Mouse (Mus musculus) ES-E14 (cell line): ENCODE measurements around the gene Cbr4. TPM values are rescaled to one million over a fixed set of nuclear protein-coding genes. Genes with fewer than 3 reads are reported as not detected.
A peak's percentile ranks its signal among the peaks of the same experiment; 100 is the strongest.

ENCODE experiments used
- DNase-seq: peaks from one replicate; pipeline ENCODE4 v3.0.0-alpha.2; 2013; ENCODE audit warnings: low read depth, low spot score
- H3K27ac ChIP-seq: 2 replicates; pipeline ENCODE4 v1.5.1; 2012; ENCODE audit warnings: low read depth, mild to moderate bottlenecking, low read length, moderate library complexity, mixed read lengths; ENCODE audit not compliant: poor library complexity, insufficient read depth, severe bottlenecking
- H3K36me3 ChIP-seq: 2 replicates; pipeline ENCODE4 v1.6.1; 2012; ENCODE audit warnings: mild to moderate bottlenecking, low read length, moderate library complexity, mixed read lengths; ENCODE audit not compliant: control insufficient read depth, poor library complexity, insufficient read depth, severe bottlenecking
- H3K4me1 ChIP-seq, 2 experiments: fragments of 150-350 bp in 1 of 2; sonication (generic) in 1 of 2; 2 replicates each; pipeline ENCODE4 v1.6.1; 2012; ENCODE audit warnings: low read length in 2 of 2, mild to moderate bottlenecking in 1 of 2, mixed read lengths in 1 of 2; ENCODE audit not compliant: control insufficient read depth in 2 of 2, insufficient read depth in 2 of 2, poor library complexity in 1 of 2
- H3K4me3 ChIP-seq, 2 experiments: fragments of 150-350 bp in 1 of 2; sonication (generic) in 1 of 2; 2 replicates each; pipeline ENCODE4 v1.5.1; 2012; ENCODE audit warnings: low read length in 2 of 2, low read depth in 1 of 2, mild to moderate bottlenecking in 1 of 2, mixed read lengths in 1 of 2; ENCODE audit not compliant: insufficient read depth in 1 of 2, poor library complexity in 1 of 2, severe bottlenecking in 1 of 2
- H3K9ac ChIP-seq: 2 replicates; pipeline ENCODE4 v1.6.1; 2012; ENCODE audit warnings: low read depth, mild to moderate bottlenecking, low read length, mixed read lengths; ENCODE audit not compliant: poor library complexity, insufficient read depth, severe bottlenecking
- H3K9me3 ChIP-seq: fragments of 150-350 bp; sonication (generic); 2 replicates; pipeline ENCODE4 v1.6.1; 2012; ENCODE audit warnings: low read depth, mild to moderate bottlenecking, low read length; ENCODE audit not compliant: control insufficient read depth, insufficient read depth
- CHD2 ChIP-seq: IDR thresholded peaks from 2 replicates; pipeline ENCODE4 v1.6.1; 2014; ENCODE audit warnings: mild to moderate bottlenecking, low read depth, low read length, inconsistent platforms
- HCFC1 ChIP-seq: IDR thresholded peaks from 2 replicates; pipeline ENCODE4 v1.6.1; 2012; ENCODE audit warnings: low read length, inconsistent platforms, borderline replicate concordance; ENCODE audit not compliant: insufficient read depth
- MAFK ChIP-seq: IDR thresholded peaks from 2 replicates; pipeline ENCODE4 v1.6.1; 2014; ENCODE audit warnings: mild to moderate bottlenecking, low read depth, low read length, inconsistent platforms; ENCODE audit not compliant: insufficient read depth
- ZC3H11A ChIP-seq: IDR thresholded peaks from 2 replicates; pipeline ENCODE4 v1.6.1; 2012; ENCODE audit warnings: low read depth, mild to moderate bottlenecking, inconsistent platforms, low read length, borderline replicate concordance
- ZNF384 ChIP-seq: IDR thresholded peaks from 2 replicates; pipeline ENCODE4 v1.6.1; 2012; ENCODE audit warnings: low read depth, low read length, inconsistent platforms
- in situ Hi-C, 2 experiments: fragments of 600-800 bp; cut with MboI; formaldehyde crosslinking; loops; one replicate each; pipeline ENCODE4 v1.15.1; 2025; ENCODE audit warnings: low sequenced_read_pairs in 2 of 2, inconsistent platforms in 1 of 2; ENCODE audit not compliant: unreplicated experiment in 2 of 2
- total RNA-seq: library from RNA; depleted of rRNA; stranded (reverse); fragments of 300-350 nt; gene quantifications from 2 replicates; pipeline ENCODE4 v1.2.3, GENCODE M21; 2012

Cbr4 gene
- total RNA-seq, 1 experiment: 17.5 TPM

DNA sequence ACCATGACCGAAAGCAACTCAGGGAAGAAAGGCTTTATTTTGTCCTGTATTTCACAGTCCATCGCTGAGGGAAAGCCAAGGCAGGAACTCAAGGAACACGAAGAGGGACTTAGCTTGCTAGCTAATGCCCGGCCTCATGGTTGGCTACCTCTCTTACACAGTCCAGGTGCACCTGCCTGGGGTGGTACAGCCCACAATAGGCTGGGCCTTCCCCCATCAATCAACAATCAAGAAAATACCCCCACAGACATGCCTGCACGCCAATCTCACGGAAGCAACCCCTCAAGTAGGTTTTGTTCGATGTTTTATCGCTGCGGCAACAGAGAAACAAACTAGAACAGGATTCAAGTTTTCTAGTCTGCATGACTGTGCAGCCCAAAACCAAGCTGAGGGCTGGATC is 11.4 kb upstream of the Cbr4 start:
- H3K4me3 ChIP-seq: no peak overlapping the region
- no peak for DNase-seq
- no peaks in the 10 kb centered on the region for H3K36me3 ChIP-seq
- H3K4me1 ChIP-seq: peaks cover 0 to 2% of the 10 kb centered on the region in 2 experiments; a peak in 1 of 4 replicates
- in situ Hi-C loops: loop anchor here in 1 of 2 experiments (25.0 kb wide), 1 partner anchor 964 kb away; the partner anchor contains the start of genes Aadat and Gm10283
- no peak for TF ChIP-seq ZNF384
- no peak for TF ChIP-seq CHD2
- TF ChIP-seq ZC3H11A: no peak
- no peak for TF ChIP-seq MAFK
- TF ChIP-seq HCFC1: no peak
- no peak overlapping the region for H3K9ac ChIP-seq
- H3K9me3 ChIP-seq: no peaks in the 10 kb centered on the region
- no peak overlapping the region for H3K27ac ChIP-seq

DNA sequence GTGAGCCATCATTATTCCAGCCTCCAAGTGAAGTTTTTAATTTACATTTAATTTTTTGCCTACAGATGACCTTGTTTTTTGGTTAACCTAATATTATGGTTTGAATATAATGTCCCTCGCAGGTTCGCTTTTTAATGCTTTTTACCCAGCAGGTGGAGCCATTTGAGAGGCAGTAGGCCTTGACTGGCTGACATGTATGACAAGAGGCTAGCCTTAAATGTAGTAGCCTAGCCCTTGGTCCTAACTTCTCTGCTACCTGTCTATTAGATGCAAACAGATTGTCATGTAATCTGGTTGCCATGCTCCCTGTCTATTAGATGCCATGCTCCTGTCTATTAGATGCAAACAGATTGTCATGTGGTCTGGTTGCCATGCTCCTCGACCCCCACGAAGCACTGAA is 9.4 kb upstream of the Cbr4 start:
- in situ Hi-C loops: loop anchor here in 1 of 2 experiments (25.0 kb wide), 1 partner anchor 966 kb away; the partner anchor contains the start of genes Aadat and Gm10283
- no peak for DNase-seq
- Histone ChIP-seq H3K4me3 (no peak overlapping the region), H3K36me3 (no peaks in the 10 kb centered on the region), H3K27ac (no peak overlapping the region), H3K9ac (no peak overlapping the region), H3K9me3 (no peaks in the 10 kb centered on the region), H3K4me1 (peaks cover 0 to 2% of the 10 kb centered on the region in 2 experiments; a peak in 1 of 4 replicates)
- TF ChIP-seq CHD2: no peak

DNA sequence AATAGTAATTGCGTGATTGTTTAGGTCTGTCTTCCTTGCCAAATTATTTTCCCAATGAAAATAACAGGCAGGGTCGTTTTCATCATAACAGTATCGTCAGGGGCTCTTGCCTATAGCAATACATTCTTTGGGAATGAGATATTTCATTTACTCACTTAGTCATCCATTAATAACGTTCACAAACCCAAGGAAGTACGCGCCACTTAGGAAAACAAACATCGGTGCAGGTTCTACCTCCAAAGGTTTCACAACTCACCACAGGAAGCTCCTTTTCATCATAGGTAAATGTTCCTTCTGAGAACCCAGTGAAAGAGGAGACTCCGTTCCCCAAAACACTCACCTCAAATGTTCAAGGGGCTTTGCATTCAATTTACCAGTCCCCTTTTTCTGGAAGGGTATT is 8.7 kb upstream of the Cbr4 start:
- no peak for DNase-seq
- in situ Hi-C loops: loop anchor here in 1 of 2 experiments (25.0 kb wide), 1 partner anchor 966 kb away; the partner anchor contains the start of genes Aadat and Gm10283

DNA sequence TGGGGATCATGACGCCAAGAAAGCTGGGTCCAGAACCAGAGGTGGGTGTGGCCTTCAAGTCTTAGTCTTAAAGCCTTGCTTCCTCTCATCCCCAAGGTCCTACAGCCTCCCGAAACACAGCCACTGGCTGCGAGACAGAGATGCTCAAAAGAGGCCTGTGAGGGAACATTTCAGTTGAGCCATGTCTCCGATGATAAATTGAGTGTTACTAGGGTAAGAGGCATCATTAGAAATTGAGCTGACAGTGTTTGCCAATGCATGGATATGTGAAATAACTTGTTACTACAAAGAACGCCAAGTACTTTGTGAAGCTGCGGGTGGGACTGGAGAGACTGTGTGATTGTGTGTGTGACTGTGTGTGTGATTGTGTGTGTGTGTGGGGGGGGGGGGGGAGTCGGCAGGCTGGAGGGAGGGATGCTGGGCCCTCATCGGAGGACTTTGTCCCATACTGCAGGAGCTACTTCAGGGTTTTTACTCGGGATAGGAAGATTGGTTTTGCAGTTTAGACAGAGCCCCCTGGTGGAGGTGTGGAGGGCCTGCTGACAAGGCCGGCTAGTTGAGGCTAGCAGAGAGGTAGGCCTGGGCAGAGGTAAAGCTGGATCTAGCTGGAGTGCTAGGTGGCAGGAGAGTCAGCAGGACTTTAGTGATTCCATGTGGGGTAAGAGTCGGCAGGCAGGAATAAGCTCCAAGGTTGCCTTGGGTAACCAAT is 7.9 kb upstream of the Cbr4 start:
- Histone ChIP-seq H3K9me3 (no peaks in the 10 kb centered on the region), H3K36me3 (no peaks in the 10 kb centered on the region), H3K4me1 (peaks cover 0 to 2% of the 10 kb centered on the region in 2 experiments; a peak in 1 of 4 replicates), H3K9ac (peak overlapping the region; percentile 76), H3K27ac (no peak overlapping the region), H3K4me3 (peak overlapping the region; percentile 46 to 60)
- TF ChIP-seq ZC3H11A: peak; percentile 74; the same call in 1 of the 2 replicates
- no peak for TF ChIP-seq CHD2
- in situ Hi-C loops: loop anchor here in 1 of 2 experiments (25.0 kb wide), 1 partner anchor 967 kb away; the partner anchor contains the start of genes Aadat and Gm10283
- DNase-seq: peak; percentile 68

More for the DNA sequence above, 8.7 kb upstream of the Cbr4 start:
- Histone ChIP-seq H3K9me3 (no peaks in the 10 kb centered on the region), H3K36me3 (no peaks in the 10 kb centered on the region), H3K27ac (no peak overlapping the region), H3K4me1 (peaks cover 0 to 2% of the 10 kb centered on the region in 2 experiments; a peak in 1 of 4 replicates), H3K4me3 (no peak overlapping the region), H3K9ac (no peak overlapping the region)
- TF ChIP-seq HCFC1: no peak
- TF ChIP-seq ZNF384: no peak
- no peak for TF ChIP-seq MAFK
- TF ChIP-seq CHD2: no peak
- TF ChIP-seq ZC3H11A: no peak
